Mouse (Mus musculus): ENCODE results near the gene Tbl1x. TPM values are rescaled to one million over a fixed set of nuclear protein-coding genes. Genes with fewer than 3 reads are reported as not detected.

Gene Tbl1x
- total and polyA plus RNA-seq, 3 experiments = 22.0 to 65.2 (median 27.0) TPM

DNA sequence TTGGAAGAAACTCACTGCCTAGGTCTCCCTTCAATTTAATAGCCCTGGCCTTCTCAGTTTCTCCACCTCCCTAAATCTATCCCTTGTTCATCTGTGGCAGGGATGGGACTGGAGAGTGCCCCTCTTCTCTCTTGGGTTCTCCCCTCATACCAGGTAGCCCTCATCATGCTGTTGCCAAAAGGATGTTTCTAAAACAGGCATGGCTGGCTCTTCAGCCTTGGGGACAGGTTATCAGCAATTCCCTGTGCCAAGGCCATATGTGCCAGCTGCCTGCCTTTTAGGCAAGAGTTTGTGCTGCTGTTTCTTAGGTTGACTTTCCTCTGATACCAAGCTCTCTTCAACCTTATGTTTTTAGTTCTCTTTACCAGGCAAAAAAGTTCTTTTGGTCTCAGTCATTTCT is 39.6 kb downstream of the Tbl1x start:
- in situ Hi-C loops (cut with MboI; ENCODE audit: low pct_ligation_motif_present, low pct_unique_long_range_greater_than_20kb, low sequenced_read_pairs) (no loop called here), dilution Hi-C loops (cut with MboI; ENCODE audit: extremely low pct_ligation_motif_present, extremely low pct_unique_long_range_greater_than_20kb, low sequenced_read_pairs) (no loop called here)
- no peak overlapping the region for H3K4me2 ChIP-seq (ENCODE audit: insufficient read depth, low read depth, poor library complexity, severe bottlenecking)

DNA sequence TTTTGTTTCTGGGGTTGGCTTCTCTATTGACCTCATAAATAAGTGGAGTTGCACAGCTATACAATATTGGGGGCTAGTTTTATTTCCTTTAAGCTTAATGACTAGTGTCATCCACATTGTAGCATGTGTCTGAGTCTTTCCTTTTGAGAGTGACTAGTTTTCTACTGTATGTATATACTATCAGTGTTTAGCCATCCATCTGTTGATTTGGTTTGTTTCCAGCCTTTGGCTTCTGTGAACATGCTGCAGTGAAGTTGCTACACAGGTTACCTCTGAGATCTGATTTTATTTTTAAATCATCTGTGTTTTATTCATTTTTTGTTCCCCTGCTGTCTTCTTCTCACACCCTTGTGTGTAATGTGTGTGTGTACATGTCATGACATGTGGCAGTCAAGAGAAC is 40.5 kb downstream of the Tbl1x start:
- dilution Hi-C loops (cut with MboI; ENCODE audit: extremely low pct_ligation_motif_present, extremely low pct_unique_long_range_greater_than_20kb, low sequenced_read_pairs) (no loop called here), in situ Hi-C loops (cut with MboI; ENCODE audit: low pct_ligation_motif_present, low pct_unique_long_range_greater_than_20kb, low sequenced_read_pairs) (no loop called here)
- Histone ChIP-seq H3K27ac (ENCODE audit: insufficient read depth, low read depth) (no peak overlapping the region), H3K79me2 (replicated peaks; ENCODE audit: control insufficient read depth, extremely low read depth, insufficient read depth, poor library complexity, severe bottlenecking) (0 out of 2 replicates have a peak, but pooled peaks cover 16% of the 10 kb centered on the region), H3K4me3 (replicated peaks in 1 of 3; ENCODE audit: low read depth in 2 of 3, low read length in 2 of 3, poor library complexity in 1 of 3) (no peak overlapping the region), H3K4me2 (ENCODE audit: insufficient read depth, low read depth, poor library complexity, severe bottlenecking) (no peak overlapping the region), H3K9ac (ENCODE audit: insufficient read depth, low read depth) (no peak overlapping the region), H3K9me3 (replicated peaks; ENCODE audit: low read length) (no peaks in the 10 kb centered on the region), H3K4me1 (ENCODE audit: control insufficient read depth in 1 of 2, insufficient read depth in 2 of 2) (peaks cover 6 to 20% of the 10 kb centered on the region in 2 experiments; a peak in 3 of 4 replicates), H3K36me3 (replicated peaks in 1 of 2; ENCODE audit: control insufficient read depth in 1 of 2, insufficient read depth in 1 of 2, low read length in 1 of 2) (peaks cover 0 to 15% of the 10 kb centered on the region in 2 experiments), H3K27me3 (replicated peaks) (no peaks in the 10 kb centered on the region)
- no peak for TF ChIP-seq TBP (conservative IDR thresholded peaks at IDR 0.05; ENCODE audit: low read depth, low read length)
- no peak for TF ChIP-seq SMC3 (IDR thresholded peaks at IDR 0.05; ENCODE audit: low read depth, low read length)
- TF ChIP-seq MXI1 (IDR thresholded peaks at IDR 0.05; ENCODE audit: low read depth, low read length) = no peak
- no peak for TF ChIP-seq NRF1 (IDR thresholded peaks at IDR 0.05; ENCODE audit: low read depth, low read length)
- TF ChIP-seq USF1 (IDR thresholded peaks at IDR 0.05; ENCODE audit: low read depth, low read length) = no peak
- TF ChIP-seq ZKSCAN1 (IDR thresholded peaks at IDR 0.05; ENCODE audit: borderline replicate concordance, low read depth, low read length) = no peak
- TF ChIP-seq POLR2A (IDR thresholded peaks at IDR 0.05; ENCODE audit: low read depth, low read length) = no peak
- TF ChIP-seq EP300 (IDR thresholded peaks at IDR 0.05; ENCODE audit: low read length) = no peak
- TF ChIP-seq RCOR1 (conservative IDR thresholded peaks at IDR 0.05; ENCODE audit: low read depth, low read length) = no peak
- no peak for TF ChIP-seq KAT2A (IDR thresholded peaks at IDR 0.05; ENCODE audit: insufficient replicate concordance, low read length)
- DNase-seq (ENCODE audit: extremely low read depth) = no peak

More for the DNA sequence above, 39.6 kb downstream of the Tbl1x start:
- H3K36me3 ChIP-seq (replicated peaks in 1 of 2; ENCODE audit: control insufficient read depth in 1 of 2, insufficient read depth in 1 of 2, low read length in 1 of 2) = peaks cover 0 to 15% of the 10 kb centered on the region in 2 experiments
- TF ChIP-seq E2F4 (IDR thresholded peaks at IDR 0.05; ENCODE audit: insufficient replicate concordance, low read depth, low read length) (no peak), SMC3 (IDR thresholded peaks at IDR 0.05; ENCODE audit: low read depth, low read length) (no peak), POLR2AphosphoS2 (IDR thresholded peaks at IDR 0.05; ENCODE audit: low read depth, low read length) (no peak), MXI1 (IDR thresholded peaks at IDR 0.05; ENCODE audit: low read depth, low read length) (no peak), SIN3A (IDR thresholded peaks at IDR 0.05; ENCODE audit: low read length) (no peak), EP300 (IDR thresholded peaks at IDR 0.05; ENCODE audit: low read length) (no peak), NELFE (IDR thresholded peaks at IDR 0.05; ENCODE audit: low read depth, low read length) (no peak), GABPA (IDR thresholded peaks at IDR 0.05; ENCODE audit: insufficient replicate concordance, low read depth, low read length) (no peak), IRF4 (IDR thresholded peaks at IDR 0.05; ENCODE audit: low read depth, low read length) (no peak), POLR2A (IDR thresholded peaks at IDR 0.05; ENCODE audit: low read depth, low read length) (no peak), KAT2A (IDR thresholded peaks at IDR 0.05; ENCODE audit: insufficient replicate concordance, low read length) (no peak), MEF2A (IDR thresholded peaks at IDR 0.05; ENCODE audit: borderline replicate concordance, low read depth, low read length) (no peak), JUND (conservative IDR thresholded peaks at IDR 0.05; ENCODE audit: low read depth, low read length) (no peak), JUN (IDR thresholded peaks at IDR 0.05; ENCODE audit: insufficient read depth, low read depth, low read length) (no peak)
- H3K9ac ChIP-seq (ENCODE audit: insufficient read depth, low read depth) = no peak overlapping the region
- no peaks in the 10 kb centered on the region for H3K27me3 ChIP-seq (replicated peaks)
- H3K4me3 ChIP-seq (replicated peaks in 1 of 3; ENCODE audit: low read depth in 2 of 3, low read length in 2 of 3, poor library complexity in 1 of 3) = no peak overlapping the region
- 0 out of 2 replicates have a peak, but pooled peaks cover 16% of the 10 kb centered on the region for H3K79me2 ChIP-seq (replicated peaks; ENCODE audit: control insufficient read depth, extremely low read depth, insufficient read depth, poor library complexity, severe bottlenecking)
- no peak overlapping the region for H3K27ac ChIP-seq (ENCODE audit: insufficient read depth, low read depth)
- DNase-seq (ENCODE audit: extremely low read depth) = no peak
- H3K9me3 ChIP-seq (replicated peaks; ENCODE audit: low read length) = no peaks in the 10 kb centered on the region
- peaks cover 6 to 30% of the 10 kb centered on the region in 2 experiments; a peak in 3 of 4 replicates for H3K4me1 ChIP-seq (ENCODE audit: control insufficient read depth in 1 of 2, insufficient read depth in 2 of 2)
